Mouse (Mus musculus) ES-E14 (cell line): ENCODE measurements at regions not wholly inside any gene's neighbourhood (a gene's known extent, or its start where the extent isn't known, plus 50 kb on each side); places are given as distances from the start of the nearest gene placed in this dataset.

Experiments
- DNase-seq: peaks from one replicate; pipeline ENCODE4 v3.0.0-alpha.2; 2013; ENCODE audit warnings: low read depth, low spot score
- H3K27ac ChIP-seq: 2 replicates; pipeline ENCODE4 v1.5.1; 2012; ENCODE audit warnings: low read depth, mild to moderate bottlenecking, low read length, moderate library complexity, mixed read lengths; ENCODE audit not compliant: poor library complexity, insufficient read depth, severe bottlenecking
- H3K36me3 ChIP-seq: 2 replicates; pipeline ENCODE4 v1.6.1; 2012; ENCODE audit warnings: mild to moderate bottlenecking, low read length, moderate library complexity, mixed read lengths; ENCODE audit not compliant: control insufficient read depth, poor library complexity, insufficient read depth, severe bottlenecking
- H3K4me1 ChIP-seq, 2 experiments: fragments of 150-350 bp in 1 of 2; sonication (generic) in 1 of 2; 2 replicates each; pipeline ENCODE4 v1.6.1; 2012; ENCODE audit warnings: low read length in 2 of 2, mild to moderate bottlenecking in 1 of 2, mixed read lengths in 1 of 2; ENCODE audit not compliant: control insufficient read depth in 2 of 2, insufficient read depth in 2 of 2, poor library complexity in 1 of 2
- H3K4me3 ChIP-seq, 2 experiments: fragments of 150-350 bp in 1 of 2; sonication (generic) in 1 of 2; 2 replicates each; pipeline ENCODE4 v1.5.1; 2012; ENCODE audit warnings: low read length in 2 of 2, low read depth in 1 of 2, mild to moderate bottlenecking in 1 of 2, mixed read lengths in 1 of 2; ENCODE audit not compliant: insufficient read depth in 1 of 2, poor library complexity in 1 of 2, severe bottlenecking in 1 of 2
- H3K9ac ChIP-seq: 2 replicates; pipeline ENCODE4 v1.6.1; 2012; ENCODE audit warnings: low read depth, mild to moderate bottlenecking, low read length, mixed read lengths; ENCODE audit not compliant: poor library complexity, insufficient read depth, severe bottlenecking
- H3K9me3 ChIP-seq: fragments of 150-350 bp; sonication (generic); 2 replicates; pipeline ENCODE4 v1.6.1; 2012; ENCODE audit warnings: low read depth, mild to moderate bottlenecking, low read length; ENCODE audit not compliant: control insufficient read depth, insufficient read depth
- CHD2 ChIP-seq: IDR thresholded peaks from 2 replicates; pipeline ENCODE4 v1.6.1; 2014; ENCODE audit warnings: mild to moderate bottlenecking, low read depth, low read length, inconsistent platforms
- HCFC1 ChIP-seq: IDR thresholded peaks from 2 replicates; pipeline ENCODE4 v1.6.1; 2012; ENCODE audit warnings: low read length, inconsistent platforms, borderline replicate concordance; ENCODE audit not compliant: insufficient read depth
- MAFK ChIP-seq: IDR thresholded peaks from 2 replicates; pipeline ENCODE4 v1.6.1; 2014; ENCODE audit warnings: mild to moderate bottlenecking, low read depth, low read length, inconsistent platforms; ENCODE audit not compliant: insufficient read depth
- ZC3H11A ChIP-seq: IDR thresholded peaks from 2 replicates; pipeline ENCODE4 v1.6.1; 2012; ENCODE audit warnings: low read depth, mild to moderate bottlenecking, inconsistent platforms, low read length, borderline replicate concordance
- ZNF384 ChIP-seq: IDR thresholded peaks from 2 replicates; pipeline ENCODE4 v1.6.1; 2012; ENCODE audit warnings: low read depth, low read length, inconsistent platforms
- in situ Hi-C, 2 experiments: fragments of 600-800 bp; cut with MboI; formaldehyde crosslinking; loops; one replicate each; pipeline ENCODE4 v1.15.1; 2025; ENCODE audit warnings: low sequenced_read_pairs in 2 of 2, inconsistent platforms in 1 of 2; ENCODE audit not compliant: unreplicated experiment in 2 of 2

DNA sequence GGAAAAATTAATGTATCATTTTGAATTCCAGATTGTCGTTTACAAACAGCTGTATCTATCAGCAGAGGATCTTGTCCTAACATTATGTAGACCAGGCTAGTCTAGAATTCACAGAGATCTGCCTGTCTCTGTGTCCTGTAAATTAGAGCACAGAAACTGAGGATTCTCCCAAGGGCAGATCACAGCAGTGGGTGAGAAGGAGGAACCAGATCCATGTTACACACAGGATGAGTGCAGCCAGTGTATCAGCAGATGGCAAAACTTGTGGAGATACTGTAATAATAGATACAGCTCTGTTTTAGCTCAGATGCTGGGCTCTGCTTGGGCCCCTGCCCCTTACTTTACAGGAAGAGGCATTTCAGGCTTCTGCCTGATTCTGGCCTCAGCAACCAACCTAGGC lies 1384.0 kb upstream of the 1700008P02Rik start:
- no peaks in the 10 kb centered on the region for H3K9me3 ChIP-seq
- no peak for DNase-seq
- in situ Hi-C loops: no loop called here
- H3K9ac ChIP-seq: no peak overlapping the region
- no peak overlapping the region for H3K4me3 ChIP-seq
- peaks cover 4% of the 10 kb centered on the region; the same call in 1 of the 2 replicates for H3K36me3 ChIP-seq
- peaks cover 13 to 14% of the 10 kb centered on the region in 2 experiments for H3K4me1 ChIP-seq
- H3K27ac ChIP-seq: peak overlapping the region; percentile 99; the same call in 1 of the 2 replicates
- no peak for TF ChIP-seq ZC3H11A
- TF ChIP-seq MAFK: no peak
- TF ChIP-seq ZNF384: no peak
- no peak for TF ChIP-seq CHD2

DNA sequence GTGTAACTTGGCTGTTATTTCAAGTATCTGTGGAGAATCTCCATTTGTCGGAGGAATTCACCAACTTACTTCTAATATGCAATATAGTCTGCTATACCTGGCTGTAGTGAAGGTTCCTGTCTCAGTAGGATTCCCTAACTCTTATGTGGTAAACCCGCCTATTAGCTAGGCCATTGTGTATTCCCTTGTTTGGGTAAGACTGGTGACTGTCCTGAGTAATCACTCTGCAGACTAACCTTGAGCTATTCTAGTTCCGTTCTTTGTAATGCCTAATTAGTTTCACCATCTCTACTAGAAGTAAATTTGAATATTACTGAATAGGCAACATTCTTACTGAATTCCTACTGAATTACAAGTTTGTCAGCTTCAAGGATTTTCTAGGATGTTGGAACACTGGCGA lies 1380.8 kb upstream of the 1700008P02Rik start:
- H3K9me3 ChIP-seq: no peaks in the 10 kb centered on the region

DNA sequence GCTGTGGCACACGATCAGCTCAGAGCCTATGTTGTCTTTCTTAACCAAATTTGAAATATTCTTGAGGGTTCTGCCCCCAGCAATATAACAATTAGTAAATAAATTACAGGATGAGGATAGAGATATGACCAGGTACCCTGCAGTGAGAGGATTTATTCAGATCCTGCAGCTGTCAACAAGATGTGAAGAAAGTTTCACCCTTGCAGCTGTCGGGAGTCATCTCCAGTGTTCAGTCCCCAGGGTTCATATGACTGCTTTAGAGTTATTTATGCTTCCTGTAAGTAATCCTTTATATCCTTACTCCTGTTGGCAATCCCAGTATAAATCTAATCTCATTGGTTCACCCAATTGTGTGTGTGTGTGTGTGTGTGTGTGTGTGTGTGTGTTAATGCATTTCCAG lies 1372.1 kb upstream of the 1700008P02Rik start:
- in situ Hi-C loops: no loop called here
- no peak for DNase-seq
- no peaks in the 10 kb centered on the region for H3K36me3 ChIP-seq
- H3K4me1 ChIP-seq: no peaks in the 10 kb centered on the region
- H3K9me3 ChIP-seq: no peaks in the 10 kb centered on the region
- H3K27ac ChIP-seq: no peak overlapping the region
- no peak overlapping the region for H3K9ac ChIP-seq
- H3K4me3 ChIP-seq: no peak overlapping the region
- TF ChIP-seq HCFC1 (no peak), MAFK (no peak), ZNF384 (no peak), ZC3H11A (no peak), CHD2 (no peak)

More for the DNA sequence above, 1380.8 kb upstream of the 1700008P02Rik start:
- in situ Hi-C loops: no loop called here
- H3K9ac ChIP-seq: no peak overlapping the region
- no peak overlapping the region; the same call in 1 of the 2 replicates for H3K27ac ChIP-seq
- DNase-seq: no peak
- peaks cover 10 to 14% of the 10 kb centered on the region in 2 experiments for H3K4me1 ChIP-seq
- H3K4me3 ChIP-seq: no peak overlapping the region
- H3K36me3 ChIP-seq: peaks cover 4% of the 10 kb centered on the region; the same call in 1 of the 2 replicates
- TF ChIP-seq HCFC1 (no peak), CHD2 (no peak), ZC3H11A (no peak), MAFK (no peak), ZNF384 (no peak)

DNA sequence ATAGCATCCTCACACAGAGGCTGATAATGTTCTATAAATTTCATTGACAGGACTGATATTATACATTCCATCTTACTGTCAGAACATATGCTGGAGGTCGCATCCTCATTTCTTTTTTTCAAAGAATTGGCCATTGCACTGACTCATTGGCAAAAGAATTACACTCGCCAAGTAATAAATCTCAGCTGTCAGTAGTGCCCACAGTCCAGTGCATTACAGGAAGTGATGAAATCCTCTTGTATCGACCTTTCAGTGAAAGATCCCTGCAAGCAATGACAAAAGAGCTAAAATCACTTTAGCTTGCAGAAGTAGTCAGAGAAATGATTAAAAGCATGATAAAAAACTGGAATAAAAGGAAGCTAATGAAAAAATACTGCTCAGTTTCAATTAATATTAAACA lies 1353.0 kb upstream of the 1700008P02Rik start:
- Histone ChIP-seq H3K4me1 (no peaks in the 10 kb centered on the region), H3K4me3 (no peak overlapping the region), H3K9me3 (no peaks in the 10 kb centered on the region), H3K9ac (no peak overlapping the region), H3K27ac (no peak overlapping the region), H3K36me3 (no peaks in the 10 kb centered on the region)
- TF ChIP-seq HCFC1 (no peak), ZNF384 (no peak), ZC3H11A (no peak)
- DNase-seq: no peak
- in situ Hi-C loops: no loop called here

DNA sequence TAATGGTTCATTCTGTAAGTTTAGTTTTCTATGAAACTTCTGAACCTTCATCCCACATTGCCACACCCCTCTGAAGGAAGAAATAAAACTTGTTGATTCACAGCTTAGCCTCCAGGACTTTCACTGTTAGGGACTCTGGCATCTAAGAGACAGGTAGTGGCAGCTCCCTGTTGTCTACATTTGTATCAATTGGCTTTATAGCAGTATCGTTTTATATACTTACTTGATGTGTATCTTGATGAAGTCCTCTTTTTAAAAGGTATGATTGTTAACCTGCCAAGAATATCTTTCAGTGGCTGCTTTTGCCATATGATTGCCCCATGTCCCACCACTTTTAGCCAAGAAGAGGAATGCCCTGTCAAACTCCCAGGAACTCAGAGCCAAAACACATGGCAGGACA lies 1333.7 kb upstream of the 1700008P02Rik start:
- Histone ChIP-seq H3K9me3 (no peaks in the 10 kb centered on the region), H3K4me3 (no peak overlapping the region), H3K4me1 (no peaks in the 10 kb centered on the region), H3K27ac (no peak overlapping the region), H3K9ac (no peak overlapping the region), H3K36me3 (no peaks in the 10 kb centered on the region)
- TF ChIP-seq CHD2 (no peak), MAFK (no peak), ZNF384 (no peak), ZC3H11A (no peak), HCFC1 (no peak)
- no peak for DNase-seq
- in situ Hi-C loops: no loop called here
